Mouse (Mus musculus) forebrain, embryonic 10.5 days (tissue): Measurements from ENCODE around the gene Serpine1. TPM values are rescaled to one million over a fixed set of nuclear protein-coding genes. Genes with fewer than 3 reads are reported as not detected.

Experiments used
- DNase-seq: peaks from one replicate; pipeline ENCODE4 v3.0.0-alpha.2; 2017; ENCODE audit warnings: low spot score; ENCODE audit errors: extremely low spot score
- H3K27ac ChIP-seq: fragments of 300-500 bp; sonication (generic); 2 replicates; pipeline ENCODE4 v1.5.1; 2016; ENCODE audit warnings: mild to moderate bottlenecking
- H3K27me3 ChIP-seq: fragments of 300-500 bp; sonication (generic); 2 replicates; pipeline ENCODE4 v1.6.1; 2016; ENCODE audit warnings: mild to moderate bottlenecking; ENCODE audit not compliant: poor library complexity, severe bottlenecking
- H3K36me3 ChIP-seq: fragments of 300-500 bp; sonication (generic); replicated peaks from 2 replicates; pipeline ENCODE4 v1.6.1; 2016; ENCODE audit warnings: mild to moderate bottlenecking, moderate library complexity
- H3K4me1 ChIP-seq: fragments of 300-500 bp; sonication (generic); 2 replicates; pipeline ENCODE4 v1.6.1; 2016
- H3K4me3 ChIP-seq: fragments of 300-500 bp; sonication (generic); 2 replicates; pipeline ENCODE4 v1.5.1; 2016; ENCODE audit warnings: mild to moderate bottlenecking, moderate library complexity
- H3K9me3 ChIP-seq: fragments of 300-500 bp; sonication (generic); 2 replicates; pipeline ENCODE4 v1.6.1; 2016; ENCODE audit warnings: mild to moderate bottlenecking, moderate library complexity
- WGBS: fragments of 180-500 bp; shearing (Covaris S2); methylation state at CpG from one replicate; pipeline ENCODE4 v1.1.7; 2016; 5-methylcytosine and 5-hydroxymethylcytosine counted together
- polyA plus RNA-seq: library from polyadenylated mRNA; unstranded; fragments of >200 nt; fragmentation: Nextera tagmentation; extraction: Ambion mirVana; gene quantifications from 2 replicates; pipeline ENCODE4 v1.2.1, GENCODE M21; 2016

Gene Serpine1
- polyA plus RNA-seq, 1 experiment from 2014 or later, result 0.10 TPM

DNA sequence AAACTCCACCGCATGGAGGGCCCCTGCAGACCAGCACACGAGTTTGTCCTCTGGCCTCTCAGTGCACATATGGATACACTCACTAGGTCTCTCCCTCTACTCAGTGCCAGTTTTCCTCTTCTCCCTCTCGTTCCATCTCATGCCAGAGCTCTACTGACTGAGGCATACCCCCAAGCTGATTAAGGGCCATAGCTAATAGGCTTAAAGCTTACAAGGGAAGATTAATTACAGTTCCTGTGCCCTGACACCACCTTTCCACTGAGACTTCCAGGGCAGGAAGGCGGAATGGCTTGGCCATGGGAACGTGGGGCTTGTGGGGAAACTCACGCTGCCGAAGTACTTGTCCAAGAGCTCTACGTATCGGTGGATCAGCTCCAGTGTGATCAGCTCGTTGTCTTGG lies 30.6 kb downstream of the Serpine1 start:
- Histone ChIP-seq H3K27ac (no peak overlapping the region), H3K4me1 (peaks cover 17% of the 10 kb centered on the region), H3K4me3 (no peak overlapping the region), H3K27me3 (no peaks in the 10 kb centered on the region), H3K36me3 (peaks cover 67% of the 10 kb centered on the region), H3K9me3 (no peaks in the 10 kb centered on the region)
- no peak for DNase-seq
- WGBS, result 87% methylated on average over 10 of the region's 10 CpGs

DNA sequence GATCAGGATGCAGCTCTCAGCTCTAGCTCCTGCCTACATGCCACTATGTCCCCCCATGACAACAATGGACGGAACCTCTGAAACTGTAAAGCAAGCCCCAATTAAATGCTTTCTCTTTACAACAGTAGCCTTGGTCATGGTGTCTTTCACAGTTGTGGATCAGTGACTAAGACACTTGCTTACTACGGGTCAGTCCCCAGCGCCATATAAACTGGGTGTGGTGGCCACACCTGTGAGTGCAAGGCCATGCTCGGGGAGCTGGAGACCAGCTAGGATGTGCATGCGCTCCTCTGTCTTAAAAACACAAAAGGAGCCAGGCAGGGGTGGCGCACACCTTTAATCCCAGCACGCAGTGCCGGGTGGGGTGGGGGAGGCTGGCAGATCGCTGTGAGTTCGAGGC lies 32.6 kb downstream of the Serpine1 start:
- WGBS, result 93% methylated on average over 10 of the region's 10 CpGs
- Histone ChIP-seq H3K4me1 (peaks cover under 1% of the 10 kb centered on the region), H3K9me3 (no peaks in the 10 kb centered on the region), H3K27me3 (peaks cover 10% of the 10 kb centered on the region), H3K36me3 (peaks cover 84% of the 10 kb centered on the region), H3K4me3 (no peak overlapping the region), H3K27ac (no peak overlapping the region)
- no peak for DNase-seq

DNA sequence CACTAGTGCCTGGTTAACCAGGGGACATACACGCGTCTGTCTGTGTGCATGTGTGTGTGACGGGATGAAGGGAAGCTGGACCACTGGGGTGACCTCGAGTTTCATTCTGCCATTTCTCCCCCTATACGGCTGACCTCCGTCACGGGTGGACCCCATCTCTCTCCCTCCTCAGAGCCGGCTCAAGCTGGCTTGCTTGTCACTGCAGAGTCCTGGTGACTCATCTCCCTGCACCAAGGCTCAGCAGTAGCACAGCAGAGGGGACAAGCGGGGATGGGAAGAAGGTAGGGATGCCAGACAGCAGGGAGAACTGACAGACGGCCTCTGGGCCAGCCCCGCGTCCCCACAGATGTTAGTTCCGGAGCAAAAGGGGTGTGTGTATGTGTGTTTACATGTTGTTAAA lies 35.9 kb downstream of the Serpine1 start:
- 88% methylated on average over 13 of the region's 13 CpGs for WGBS
- Histone ChIP-seq H3K36me3 (peaks cover 63% of the 10 kb centered on the region), H3K27ac (no peak overlapping the region), H3K27me3 (peaks cover 38% of the 10 kb centered on the region), H3K9me3 (no peaks in the 10 kb centered on the region), H3K4me1 (peaks cover 22% of the 10 kb centered on the region), H3K4me3 (no peak overlapping the region)
- no peak for DNase-seq

DNA sequence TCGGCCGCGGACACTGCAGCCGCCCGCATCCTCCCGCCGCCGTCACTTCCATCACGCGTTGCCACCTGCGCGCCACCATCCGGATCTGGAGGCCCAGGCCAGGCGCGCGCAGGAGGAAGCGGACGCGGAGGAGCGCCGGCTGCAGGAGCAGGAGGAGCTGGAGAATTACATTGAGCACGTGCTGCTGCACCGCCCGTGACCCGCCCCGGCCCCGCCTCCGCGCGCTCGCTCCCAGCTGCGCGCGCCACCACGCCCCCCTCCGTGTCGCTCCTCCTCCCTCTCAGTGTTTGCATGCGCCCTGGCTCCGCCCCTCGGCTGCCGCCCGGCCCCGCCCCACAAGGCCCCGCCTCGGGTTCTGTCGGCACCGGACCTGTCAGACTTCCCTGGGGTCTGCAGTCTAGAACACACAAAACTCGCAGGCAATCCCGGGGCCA lies 39.4 kb downstream of the Serpine1 start:
- peaks cover 50% of the 10 kb centered on the region for H3K4me1 ChIP-seq
- peaks cover 29% of the 10 kb centered on the region for H3K36me3 ChIP-seq
- H3K4me3 ChIP-seq, result peak overlapping the region; percentile 61
- peak; percentile 92 for DNase-seq
- peaks cover 74% of the 10 kb centered on the region for H3K27me3 ChIP-seq
- under 1% methylated on average over 48 of the region's 49 CpGs for WGBS
- H3K27ac ChIP-seq, result peak overlapping the region; percentile 62; the same call in 1 of the 2 replicates
- H3K9me3 ChIP-seq, result no peaks in the 10 kb centered on the region

DNA sequence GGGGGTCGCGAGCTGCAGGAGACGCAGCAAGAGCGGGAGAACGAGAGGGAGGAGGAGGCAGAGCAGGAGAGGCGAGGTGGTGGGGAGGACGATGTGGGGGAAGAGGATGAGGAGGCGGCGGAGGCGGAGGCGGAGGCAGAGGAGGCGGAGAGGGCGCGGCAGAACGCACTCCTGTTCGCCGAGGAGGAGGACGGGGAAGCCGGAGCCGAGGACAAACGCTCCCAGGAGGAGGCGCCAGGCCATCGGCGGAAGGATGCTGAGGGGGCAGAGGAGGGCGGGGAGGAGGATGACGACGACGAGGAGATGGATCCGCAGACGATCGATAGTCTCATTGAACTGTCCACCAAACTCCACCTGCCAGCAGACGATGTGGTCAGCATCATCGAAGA lies 40.0 kb downstream of the Serpine1 start:
- H3K27me3 ChIP-seq, result peaks cover 80% of the 10 kb centered on the region
- peak; percentile 47 for DNase-seq
- peaks cover 22% of the 10 kb centered on the region for H3K36me3 ChIP-seq

DNA sequence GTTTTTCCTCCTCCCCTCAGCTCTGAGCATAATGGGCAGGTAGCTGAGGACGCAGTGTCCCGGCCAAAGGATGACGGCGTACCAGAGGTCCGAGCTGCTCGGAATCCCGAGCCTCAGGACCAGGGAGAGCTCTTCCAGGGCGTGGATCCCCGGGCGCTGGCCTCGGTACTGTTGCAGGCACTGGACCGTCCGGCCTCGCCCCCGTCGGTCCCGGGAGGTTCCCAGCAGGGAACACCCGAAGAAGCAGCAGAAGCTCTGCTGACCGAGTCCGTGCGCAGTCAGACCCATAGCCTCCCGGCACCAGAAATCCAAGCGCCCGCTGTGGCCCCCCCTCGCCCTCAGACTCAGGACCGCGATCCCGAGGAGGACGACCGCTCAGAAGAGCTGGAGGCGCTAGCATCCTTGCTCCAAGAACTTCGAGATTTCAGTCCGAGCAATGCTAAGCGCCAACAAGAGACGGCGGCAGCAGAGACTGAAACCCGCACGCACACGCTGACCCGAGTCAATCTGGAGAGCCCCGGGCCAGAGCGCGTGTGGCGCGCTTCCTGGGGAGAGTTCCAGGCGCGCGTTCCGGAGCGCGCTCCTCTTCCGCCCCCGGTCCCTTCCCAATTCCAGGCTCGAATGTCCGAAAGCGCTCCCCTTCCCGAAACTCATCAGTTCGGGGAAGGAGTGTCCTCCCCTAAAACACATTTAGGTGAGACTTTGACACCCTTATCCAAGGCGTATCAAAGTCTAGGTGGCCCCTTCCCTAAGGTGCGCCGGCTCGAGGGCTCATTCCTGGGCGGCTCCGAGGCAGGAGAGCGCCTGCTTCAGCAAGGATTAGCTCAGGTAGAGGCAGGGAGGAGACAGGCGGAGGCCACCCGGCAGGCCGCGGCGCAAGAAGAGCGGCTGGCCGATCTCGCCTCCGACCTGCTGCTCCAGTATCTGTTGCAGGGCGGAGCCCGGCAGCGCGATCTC lies 40.7 kb downstream of the Serpine1 start:
- no peak overlapping the region for H3K27ac ChIP-seq
- H3K27me3 ChIP-seq, result peaks cover 87% of the 10 kb centered on the region
- WGBS, result under 1% methylated on average over 78 of the region's 78 CpGs
- peak overlapping the region; percentile 61 for H3K4me3 ChIP-seq
- H3K4me1 ChIP-seq, result peaks cover 50% of the 10 kb centered on the region
- peaks cover 16% of the 10 kb centered on the region for H3K36me3 ChIP-seq
- peak; percentile 26 for DNase-seq
- H3K9me3 ChIP-seq, result no peaks in the 10 kb centered on the region

More for the DNA sequence above, 40.0 kb downstream of the Serpine1 start:
- under 1% methylated on average over 33 of the region's 33 CpGs for WGBS
- Histone ChIP-seq H3K4me1 (peaks cover 50% of the 10 kb centered on the region), H3K27ac (no peak overlapping the region), H3K4me3 (peak overlapping the region; percentile 61), H3K9me3 (no peaks in the 10 kb centered on the region)

DNA sequence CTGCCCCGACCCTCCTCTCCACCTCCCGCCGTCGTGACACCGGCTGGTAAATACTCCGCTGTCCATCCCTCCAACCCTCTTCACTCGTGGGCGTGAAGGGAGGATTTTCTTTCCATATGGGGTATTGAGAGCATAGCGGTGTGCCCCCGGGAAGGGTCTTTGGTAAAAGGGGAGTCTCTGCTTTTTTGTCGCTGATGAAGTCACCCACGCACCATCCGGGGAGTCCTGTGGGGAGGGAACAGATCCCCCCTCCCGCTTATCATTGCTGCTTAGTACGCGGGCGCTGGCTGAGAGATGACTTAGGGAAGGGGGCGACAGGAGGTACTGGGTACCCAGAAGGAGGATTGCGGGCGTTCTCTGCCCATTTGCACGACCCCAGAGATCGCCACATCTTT lies 41.7 kb downstream of the Serpine1 start:
- 12% methylated on average over 22 of the region's 22 CpGs for WGBS
- Histone ChIP-seq H3K27me3 (peaks cover 94% of the 10 kb centered on the region), H3K36me3 (peaks cover 6% of the 10 kb centered on the region), H3K4me1 (peaks cover 53% of the 10 kb centered on the region), H3K27ac (no peak overlapping the region), H3K9me3 (no peaks in the 10 kb centered on the region), H3K4me3 (peak overlapping the region; percentile 61)
- DNase-seq, result no peak

DNA sequence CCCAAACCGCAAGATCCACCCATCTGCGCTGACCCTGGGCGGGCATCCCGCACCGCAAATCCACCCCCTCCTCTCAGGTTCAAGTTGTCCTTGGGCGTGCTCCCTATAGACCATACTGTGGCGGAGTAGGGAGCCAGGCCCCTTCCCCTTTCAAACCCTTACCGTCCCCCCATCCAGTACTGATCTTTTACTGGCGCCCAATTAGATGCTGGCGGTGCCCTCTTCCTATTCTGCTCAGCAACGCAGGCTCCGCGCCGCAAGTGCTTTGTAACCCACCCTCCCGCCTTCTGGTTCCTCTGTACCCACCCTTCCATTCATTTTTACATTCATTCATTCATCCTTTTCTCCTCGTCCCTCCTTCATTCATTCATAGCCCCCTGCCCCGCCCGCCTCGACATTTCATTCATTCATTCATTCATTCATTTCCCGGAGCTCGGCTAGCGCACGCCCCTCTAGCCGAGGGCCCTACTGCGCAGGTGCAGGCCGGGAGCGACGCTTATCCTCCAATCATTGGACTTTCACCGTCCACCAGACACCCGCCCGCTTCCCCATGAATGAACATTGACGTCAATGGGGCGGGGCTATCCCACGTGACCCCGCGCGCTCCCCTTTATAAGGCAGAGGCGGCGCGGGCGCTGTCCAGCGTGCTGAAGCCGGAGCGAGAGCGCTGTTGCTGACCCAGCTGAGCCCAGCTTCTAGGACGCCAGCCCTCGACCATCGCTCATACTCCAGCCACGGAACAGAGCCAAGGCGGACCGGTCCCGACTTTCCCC lies 42.2 kb downstream of the Serpine1 start:
- WGBS, result under 1% methylated on average over 52 of the region's 52 CpGs

DNA sequence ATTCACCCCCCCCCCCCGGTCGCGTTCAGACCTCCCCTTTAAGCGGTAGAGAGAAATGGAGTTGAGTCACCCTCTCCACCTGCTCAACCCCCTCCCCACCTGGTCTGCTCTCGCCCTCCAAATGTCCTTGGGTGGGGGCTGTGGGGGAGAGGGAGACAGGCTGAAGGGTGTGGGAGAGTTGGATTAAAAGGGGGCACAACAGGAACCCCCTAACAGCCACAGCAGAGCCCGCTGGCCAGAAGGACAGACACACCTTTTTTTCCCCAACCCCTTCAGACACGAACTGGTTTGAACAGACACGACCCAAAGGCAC lies 42.8 kb downstream of the Serpine1 start:
- 4% methylated on average over 8 of the region's 8 CpGs for WGBS
- Histone ChIP-seq H3K4me1 (peaks cover 62% of the 10 kb centered on the region), H3K4me3 (peak overlapping the region; percentile 61), H3K9me3 (no peaks in the 10 kb centered on the region), H3K27ac (no peak overlapping the region), H3K36me3 (no peaks in the 10 kb centered on the region), H3K27me3 (peaks cover 96% of the 10 kb centered on the region)
- no peak for DNase-seq

More for the DNA sequence above, 42.2 kb downstream of the Serpine1 start:
- Histone ChIP-seq H3K27me3 (peaks cover 94% of the 10 kb centered on the region), H3K4me3 (peak overlapping the region; percentile 61), H3K27ac (no peak overlapping the region), H3K36me3 (0 out of 2 replicates have a peak, but pooled peaks cover under 1% of the 10 kb centered on the region), H3K9me3 (no peaks in the 10 kb centered on the region), H3K4me1 (peaks cover 59% of the 10 kb centered on the region)
- peak; percentile 97 for DNase-seq

DNA sequence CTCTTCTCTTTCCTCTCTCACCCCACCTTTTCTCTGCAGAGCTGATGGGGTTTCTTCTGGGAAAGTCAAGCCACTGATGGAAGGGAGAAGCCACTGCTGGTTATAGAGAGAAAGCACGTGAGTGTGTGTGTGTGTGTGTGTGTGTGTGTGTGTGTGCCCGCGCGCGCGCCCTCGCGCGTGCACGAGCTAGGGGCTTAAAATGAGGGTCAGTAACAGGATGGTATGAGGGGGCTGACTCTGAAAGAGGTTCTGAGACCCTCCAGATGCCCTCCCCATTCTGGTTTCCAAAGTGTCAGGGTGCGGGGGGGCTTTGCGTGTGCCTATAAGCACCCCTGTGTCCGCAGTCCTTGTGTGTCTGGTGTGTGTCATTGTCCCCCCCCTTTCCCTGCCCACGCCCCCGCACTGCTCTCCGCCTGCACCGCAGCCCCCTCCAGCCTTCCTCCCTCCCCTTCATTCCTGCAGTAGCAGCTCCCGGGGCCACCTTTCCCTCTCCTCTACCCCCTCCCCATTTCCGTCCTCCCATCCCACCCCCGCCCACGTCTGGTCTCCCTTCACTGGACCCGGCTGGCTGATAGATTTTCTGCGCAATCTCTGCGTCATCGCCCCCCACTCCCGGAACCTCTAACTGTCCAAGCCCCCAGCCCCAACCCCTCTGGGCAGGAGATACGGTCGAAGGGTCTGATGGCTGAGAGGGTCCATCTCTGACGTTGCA lies 43.4 kb downstream of the Serpine1 start:
- H3K27ac ChIP-seq, result no peak overlapping the region
- H3K4me3 ChIP-seq, result peak overlapping the region; percentile 61
- H3K36me3 ChIP-seq, result no peaks in the 10 kb centered on the region
- no peak for DNase-seq
- WGBS, result 1% methylated on average over 29 of the region's 29 CpGs
- H3K27me3 ChIP-seq, result peaks cover 96% of the 10 kb centered on the region
- H3K9me3 ChIP-seq, result no peaks in the 10 kb centered on the region
- H3K4me1 ChIP-seq, result peaks cover 62% of the 10 kb centered on the region

DNA sequence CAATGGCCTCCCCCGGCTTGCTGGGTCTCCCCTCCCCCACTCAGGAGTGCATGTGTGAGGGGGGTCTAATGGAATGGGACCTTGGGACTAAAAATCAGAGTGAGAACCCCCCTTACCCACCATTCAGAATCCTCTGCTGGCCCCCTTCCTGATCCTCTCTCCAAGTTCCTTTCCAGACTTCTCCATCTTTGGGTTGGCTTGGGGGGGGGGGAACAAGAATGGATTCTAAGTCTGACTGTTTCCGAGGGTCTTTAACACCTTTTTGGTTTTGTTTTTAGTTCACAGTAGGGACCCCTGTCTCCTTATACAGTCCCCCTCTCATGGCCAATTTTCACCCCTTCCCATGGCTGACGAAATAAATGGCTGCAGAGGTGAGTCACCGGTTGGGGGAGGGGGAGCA lies 46.0 kb downstream of the Serpine1 start, which contains the start of gene Vgf:
Gene Vgf (plus strand): TSS at position 301 of the 400 bp plus-strand sequence.
- Histone ChIP-seq H3K9me3 (no peaks in the 10 kb centered on the region), H3K4me1 (peaks cover 39% of the 10 kb centered on the region), H3K36me3 (no peaks in the 10 kb centered on the region), H3K4me3 (peak within 1 kb of the TSS; percentile 14), H3K27me3 (peaks cover 74% of the 10 kb centered on the region), H3K27ac (no peak within 1 kb of the TSS)
- DNase-seq, result no peak
- WGBS, result 45% methylated on average over 4 of the region's 4 CpGs

DNA sequence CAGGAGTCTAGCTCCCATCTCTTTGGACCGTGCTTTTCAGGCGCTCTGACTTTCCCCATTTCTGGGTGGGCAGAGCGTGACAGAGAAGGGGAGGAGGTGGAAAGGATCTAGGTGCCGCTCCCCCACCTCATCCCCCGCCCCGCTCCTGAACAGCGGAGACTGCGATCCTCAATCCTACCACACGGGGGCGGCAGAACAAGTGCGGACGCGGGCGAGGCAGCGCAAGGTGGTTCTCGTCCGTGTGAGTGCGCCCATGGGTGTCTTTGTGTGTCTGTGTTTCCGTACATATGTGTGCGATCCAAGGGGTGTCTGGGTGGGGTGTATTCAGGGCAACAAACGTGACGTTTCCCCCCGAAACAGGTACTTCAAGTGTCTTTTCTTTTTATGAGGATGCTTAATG lies 46.9 kb downstream of the Serpine1 start:
- Histone ChIP-seq H3K27me3 (peaks cover 64% of the 10 kb centered on the region), H3K4me3 (peak overlapping the region; percentile 14)

More for the DNA sequence above, 46.9 kb downstream of the Serpine1 start:
- peaks cover 30% of the 10 kb centered on the region for H3K4me1 ChIP-seq
- no peaks in the 10 kb centered on the region for H3K36me3 ChIP-seq
- under 1% methylated on average over 23 of the region's 23 CpGs for WGBS
- DNase-seq, result peak; percentile 75
- H3K27ac ChIP-seq, result no peak overlapping the region
- H3K9me3 ChIP-seq, result no peaks in the 10 kb centered on the region
